Mouse (Mus musculus): ENCODE data around the gene Fam131a.

Gene Fam131a

DNA sequence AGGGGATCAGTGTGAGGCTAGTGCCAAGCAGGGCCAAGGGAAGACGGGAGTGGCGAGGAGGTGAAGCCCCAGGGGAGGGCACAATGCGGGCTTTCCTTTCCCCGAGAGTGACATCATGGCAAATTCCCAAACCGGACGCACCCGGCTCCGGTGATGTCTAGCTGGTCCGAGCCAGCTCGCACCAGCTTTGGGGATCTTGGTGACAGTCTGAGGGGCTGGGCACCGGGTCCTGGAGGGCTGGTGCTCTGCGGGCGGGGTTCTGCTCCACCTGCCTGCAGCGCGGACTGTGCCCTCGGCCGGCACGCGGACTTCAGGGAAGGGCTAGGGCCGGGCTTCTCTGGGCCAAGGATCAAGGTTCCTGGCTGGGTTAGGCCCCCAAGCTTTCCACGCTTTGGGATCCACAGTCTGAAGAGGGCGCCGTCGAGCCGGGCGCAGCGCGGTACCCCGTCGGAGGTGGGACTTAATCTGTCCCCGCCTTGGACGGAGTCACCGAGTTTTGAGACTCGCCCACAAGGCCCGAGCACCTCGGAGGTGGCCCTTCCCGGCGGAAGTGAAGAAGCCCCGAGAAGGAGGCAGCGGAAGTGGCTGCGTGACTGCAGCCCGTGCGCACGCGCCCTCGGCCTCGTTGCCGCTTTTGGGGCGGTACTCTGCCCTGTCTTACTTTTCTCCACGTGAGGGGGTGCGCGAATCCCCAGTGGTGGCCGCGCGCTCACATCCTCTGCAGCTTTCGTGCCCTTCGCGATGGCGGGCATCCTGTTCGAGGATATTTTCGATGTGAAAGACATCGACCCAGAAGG lies 24.3 kb downstream of the Fam131a start, which contains the start of the genes Polr2h and Clcn2:
Gene Polr2h, plus strand, starts transcription at position 485 of the 797 bp plus-strand sequence.
Gene Clcn2, minus strand, starts transcription at position 566 of the 797 bp plus-strand sequence.
- DNase-seq, result peak; percentile 98

DNA sequence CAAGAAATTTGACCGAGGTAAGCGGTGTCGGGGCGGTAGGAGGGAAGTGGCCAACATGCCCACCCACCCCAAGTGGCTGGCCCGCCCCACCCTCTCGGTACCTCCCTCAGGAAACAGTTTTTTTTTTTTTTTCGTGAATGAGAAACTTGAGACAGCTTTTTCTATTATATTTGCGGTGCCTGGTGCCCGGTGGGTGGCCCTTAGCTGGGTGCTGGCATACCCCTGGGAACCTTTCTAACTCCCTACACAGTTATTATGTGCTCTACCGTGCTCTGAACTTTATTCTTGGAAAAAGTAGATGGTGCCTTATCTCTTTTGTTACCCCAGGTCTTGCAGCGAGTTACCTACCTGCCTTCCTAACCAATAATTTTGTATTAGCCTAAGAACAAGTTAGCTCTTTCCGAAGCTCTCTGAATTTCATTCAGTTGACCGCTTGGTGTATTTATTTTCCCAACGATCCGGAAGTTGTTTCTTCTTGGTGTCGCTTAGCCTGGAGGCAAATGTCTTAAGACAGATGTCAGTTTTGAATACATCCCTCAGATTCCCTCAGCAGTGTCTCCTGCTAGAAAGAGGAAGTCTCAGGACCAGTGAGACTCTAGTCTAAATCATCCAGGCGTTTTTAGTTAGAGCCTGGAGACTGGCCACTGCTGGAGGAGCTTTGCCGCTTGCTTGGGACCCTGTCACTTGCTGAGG lies 25.1 kb downstream of the Fam131a start:
- no peak for DNase-seq

DNA sequence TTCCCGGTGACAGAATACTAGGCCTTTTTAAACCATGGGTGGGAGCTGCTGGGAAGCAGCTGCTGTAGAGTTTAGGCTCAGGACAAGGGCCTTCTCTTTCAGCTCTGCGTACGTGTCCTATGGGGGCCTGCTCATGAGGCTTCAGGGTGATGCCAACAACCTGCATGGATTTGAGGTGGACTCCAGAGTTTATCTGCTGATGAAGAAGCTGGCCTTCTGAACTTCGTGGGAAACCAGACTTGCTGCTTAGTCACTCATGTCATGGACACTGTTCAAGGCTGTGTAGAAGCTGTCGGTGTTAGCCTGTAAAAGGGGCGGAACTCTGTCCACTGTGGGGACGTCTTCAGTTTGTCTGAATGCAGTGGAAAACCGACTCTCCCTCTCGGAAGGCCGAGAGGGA lies 28.8 kb downstream of the Fam131a start:
- DNase-seq, result no peak

DNA sequence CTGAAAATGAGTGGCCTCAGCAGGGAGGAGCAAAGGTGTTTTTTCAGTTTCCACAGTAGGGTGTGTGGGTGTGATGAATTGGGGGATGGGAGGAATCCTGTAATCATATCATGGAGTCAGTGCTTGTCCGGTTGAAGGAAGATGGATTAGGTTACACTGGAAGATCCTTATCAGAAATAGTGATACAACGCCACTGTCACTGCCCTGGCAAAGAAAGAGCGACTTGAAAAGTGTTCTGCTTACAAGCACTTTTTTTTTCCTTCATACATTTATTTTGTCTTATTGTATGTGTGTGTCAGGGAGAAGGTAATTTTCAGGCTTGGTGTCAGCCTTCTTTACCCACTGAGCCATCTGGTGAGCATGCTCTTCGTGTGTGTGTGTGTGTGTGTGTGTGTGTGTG lies 29.7 kb downstream of the Fam131a start:
- no peak for DNase-seq

DNA sequence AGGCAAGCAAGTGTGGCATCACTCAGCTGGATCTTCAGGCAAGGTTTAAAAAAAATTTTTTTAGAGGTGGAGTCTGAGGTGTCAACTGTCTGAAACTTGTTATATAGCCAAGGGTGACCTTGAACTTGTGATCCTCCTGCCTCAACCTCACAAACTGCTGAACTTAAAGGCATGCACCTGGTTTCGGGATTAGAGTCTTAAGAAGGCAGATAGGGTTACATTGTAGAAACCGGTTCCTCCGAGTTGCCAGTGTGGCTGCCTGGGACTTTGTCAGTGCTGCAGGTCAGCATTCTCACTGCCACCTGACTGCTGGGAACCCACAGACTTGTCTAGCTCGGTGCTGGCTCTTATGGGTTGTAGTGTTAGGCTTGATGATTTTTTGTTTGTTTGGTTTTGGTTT lies 30.2 kb downstream of the Fam131a start:
- DNase-seq, result no peak

DNA sequence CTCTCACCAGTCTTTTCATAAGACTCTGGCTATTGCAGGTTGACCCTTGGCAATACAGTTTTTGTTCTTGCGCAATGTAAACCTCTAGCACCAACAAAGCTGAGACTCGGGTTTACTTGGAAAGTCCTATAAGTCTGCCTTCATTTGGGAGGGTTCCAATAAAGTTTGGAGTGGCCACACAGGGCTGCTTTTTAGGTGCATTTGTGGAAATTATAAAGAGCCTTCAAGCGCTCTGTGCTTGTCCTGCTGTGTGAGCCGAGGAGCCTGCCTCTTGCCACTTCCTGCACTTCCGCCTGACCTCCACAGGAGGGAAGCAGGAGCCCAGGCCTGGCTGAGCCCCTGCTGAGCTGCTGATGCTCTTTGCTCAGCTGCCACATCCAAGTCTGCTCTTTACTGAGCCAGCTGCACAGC lies 31.3 kb downstream of the Fam131a start:
- DNase-seq, result no peak

DNA sequence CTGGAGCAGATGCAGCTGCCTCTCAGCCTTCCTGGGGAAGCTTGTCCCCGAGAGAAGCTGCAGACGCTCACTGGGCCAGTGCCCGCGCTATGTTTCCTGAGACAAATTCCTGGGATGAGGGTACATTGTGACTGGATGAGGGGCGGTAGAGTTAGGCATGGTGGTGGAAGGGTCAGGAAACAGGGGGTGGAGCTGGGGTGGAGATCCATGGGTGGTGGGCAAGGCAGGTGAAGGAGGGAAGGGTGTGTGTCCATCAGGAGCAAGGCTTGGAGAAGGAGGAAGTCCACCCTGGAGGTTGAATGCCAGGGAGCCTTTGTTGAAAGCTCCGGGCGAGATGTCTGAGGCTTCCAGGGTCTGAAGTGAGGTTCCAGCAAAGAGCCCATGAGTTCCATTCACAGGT lies 32.3 kb downstream of the Fam131a start:
- no peak for DNase-seq

DNA sequence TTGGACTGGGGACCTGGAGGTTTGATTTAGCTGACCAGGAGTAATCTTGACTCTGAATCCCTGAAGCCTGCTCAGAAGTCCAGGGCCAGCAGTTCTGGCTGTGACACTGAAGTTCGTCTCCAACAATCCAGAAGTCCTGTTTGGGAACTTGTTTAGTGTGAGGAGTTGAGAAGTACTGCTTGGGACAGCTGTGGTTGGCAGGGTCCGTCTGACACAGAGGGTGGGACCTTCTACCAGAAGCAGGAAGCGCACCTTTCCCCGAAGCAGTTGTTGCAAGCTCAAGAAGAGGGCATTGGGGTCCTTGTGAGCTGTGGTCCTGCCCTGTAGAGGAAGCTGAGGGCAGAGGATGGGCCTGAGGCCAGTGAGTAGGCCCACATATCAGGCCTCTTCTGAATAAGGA lies 32.7 kb downstream of the Fam131a start:
- DNase-seq, result no peak

DNA sequence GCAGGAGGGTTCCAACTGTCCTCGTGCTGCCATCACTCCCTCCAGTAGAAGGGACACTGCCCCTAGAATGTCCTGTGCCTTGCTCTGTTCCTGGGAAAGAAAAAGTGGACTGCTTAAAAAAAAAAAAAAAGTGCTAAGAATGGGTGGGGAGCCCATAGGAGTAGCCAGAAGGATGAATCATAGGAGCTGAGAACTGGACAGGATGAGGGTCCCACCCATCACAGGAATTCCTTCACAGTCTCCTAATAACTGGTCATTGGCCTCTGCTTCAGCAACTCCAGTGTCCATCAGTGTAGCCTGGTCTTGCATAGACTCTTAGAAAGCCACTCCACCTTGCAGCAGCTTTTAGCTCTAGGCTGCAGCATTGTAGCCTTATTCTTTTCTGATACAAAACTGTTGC lies 33.3 kb downstream of the Fam131a start:
- DNase-seq, result no peak

DNA sequence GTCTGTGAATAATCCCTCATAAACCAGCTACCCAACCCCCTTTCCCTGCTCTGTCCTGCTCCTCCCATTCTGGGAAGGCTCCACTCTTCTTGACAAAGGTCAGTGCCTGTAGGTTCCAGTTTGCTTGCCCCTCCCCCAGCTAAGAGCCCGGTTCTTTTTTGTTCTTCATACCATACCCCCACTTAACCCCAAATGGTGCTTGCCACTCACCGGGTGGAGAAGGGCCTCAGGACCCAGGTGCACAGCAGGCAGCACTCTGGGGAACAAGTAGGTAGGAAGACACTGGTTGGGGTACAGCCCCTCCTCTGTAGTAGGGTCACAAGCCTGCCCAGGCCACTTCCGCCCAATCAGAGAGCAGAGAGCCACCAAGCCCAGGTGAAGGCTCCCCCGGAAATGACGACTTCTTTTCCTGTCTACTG lies 37.3 kb downstream of the Fam131a start:
- DNase-seq, result no peak

DNA sequence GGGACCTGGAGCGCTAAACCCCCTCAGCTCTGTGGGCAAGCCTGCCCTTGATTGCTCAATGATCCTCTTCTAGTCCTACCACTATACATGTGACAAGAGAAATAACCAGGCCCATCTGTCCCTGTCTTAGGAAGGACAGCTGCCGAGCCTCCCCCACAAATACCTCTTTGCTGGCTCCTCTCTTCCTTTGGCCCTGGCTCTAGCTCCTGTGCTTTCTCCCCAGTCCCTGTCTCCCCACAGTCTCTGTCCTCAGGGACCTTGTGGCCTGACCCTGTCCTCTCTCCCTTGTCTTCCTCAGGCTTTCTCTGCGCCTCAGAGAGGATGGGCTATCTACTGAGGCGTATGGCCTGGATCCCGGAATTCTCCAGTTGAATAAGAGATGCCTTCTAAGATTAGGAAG lies 38.6 kb downstream of the Fam131a start:
- DNase-seq, result peak; percentile 74

DNA sequence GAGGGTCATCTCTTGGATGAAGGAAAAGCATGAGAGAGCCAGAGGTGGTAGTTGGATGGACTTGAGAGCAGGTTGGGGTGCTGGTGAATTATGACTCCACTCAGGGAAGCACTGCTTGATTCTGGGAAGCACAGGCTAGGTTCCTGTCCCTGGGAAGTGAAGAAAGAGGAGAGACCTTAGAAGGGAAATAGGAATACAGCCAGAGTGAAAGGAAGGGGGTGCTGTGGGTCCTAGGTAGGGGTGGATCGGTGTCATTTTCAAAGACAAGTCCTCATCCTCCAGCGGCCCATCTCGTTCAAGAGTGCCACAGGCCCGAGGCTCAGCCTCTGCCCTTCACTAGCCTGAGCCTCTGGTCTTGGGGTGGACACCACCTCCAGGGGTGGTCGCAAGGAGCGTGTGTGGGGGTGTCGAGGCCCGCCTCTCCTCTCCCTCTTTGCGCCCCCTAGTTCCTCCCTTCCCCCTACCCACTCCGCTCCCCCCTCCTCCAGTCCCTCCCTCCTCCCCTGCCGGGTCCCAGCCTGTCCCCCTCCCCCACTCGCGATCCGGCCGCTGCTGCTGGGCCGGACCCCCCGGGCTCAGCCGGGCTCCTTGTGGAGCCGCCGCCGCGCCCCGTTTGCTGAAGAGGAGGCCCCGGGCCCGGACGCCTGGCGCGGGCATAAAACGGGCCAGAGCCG lies 39.3 kb downstream of the Fam131a start:
- DNase-seq, result no peak

DNA sequence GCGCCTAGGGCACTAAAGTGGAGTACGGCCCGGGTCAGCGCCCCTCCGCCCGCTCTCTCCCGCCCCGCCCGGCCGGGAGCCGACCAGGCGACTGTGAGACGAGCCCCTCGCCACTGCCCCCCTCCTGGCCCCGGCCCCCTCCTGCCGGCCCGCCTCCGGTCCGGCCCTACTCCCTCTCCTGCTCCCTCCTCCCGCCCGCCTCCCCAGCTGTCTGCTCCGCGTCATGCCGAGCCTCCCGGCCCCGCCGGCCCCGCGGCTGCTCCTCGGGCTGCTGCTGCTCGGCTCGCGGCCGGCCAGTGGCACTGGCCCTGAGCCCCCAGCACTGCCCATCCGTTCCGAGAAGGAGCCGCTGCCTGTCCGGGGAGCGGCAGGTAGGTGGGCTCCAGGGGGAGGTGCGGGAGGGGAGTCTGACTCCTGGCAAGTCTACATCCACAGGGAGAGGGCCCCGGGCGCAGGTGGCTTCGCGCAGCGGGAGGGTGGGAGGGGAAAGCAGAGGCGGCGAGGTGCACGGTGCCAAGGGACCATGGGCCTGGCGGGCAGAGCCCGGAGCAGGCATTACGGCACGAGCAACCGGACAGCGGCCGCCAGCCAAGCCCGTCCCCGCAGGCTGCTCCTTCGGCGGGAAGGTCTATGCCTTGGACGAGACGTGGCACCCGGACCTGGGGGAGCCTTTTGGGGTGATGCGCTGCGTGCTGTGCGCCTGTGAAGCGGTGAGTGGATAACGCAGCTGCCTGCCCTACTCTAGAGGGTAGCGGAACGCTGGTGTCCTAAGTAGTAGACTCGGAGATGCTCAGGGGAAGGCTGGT lies 40.1 kb downstream of the Fam131a start, which contains the start of gene Chrd:
Gene Chrd, plus strand, starts transcription at position 203 of the 806 bp plus-strand sequence.
- DNase-seq, result no peak

DNA sequence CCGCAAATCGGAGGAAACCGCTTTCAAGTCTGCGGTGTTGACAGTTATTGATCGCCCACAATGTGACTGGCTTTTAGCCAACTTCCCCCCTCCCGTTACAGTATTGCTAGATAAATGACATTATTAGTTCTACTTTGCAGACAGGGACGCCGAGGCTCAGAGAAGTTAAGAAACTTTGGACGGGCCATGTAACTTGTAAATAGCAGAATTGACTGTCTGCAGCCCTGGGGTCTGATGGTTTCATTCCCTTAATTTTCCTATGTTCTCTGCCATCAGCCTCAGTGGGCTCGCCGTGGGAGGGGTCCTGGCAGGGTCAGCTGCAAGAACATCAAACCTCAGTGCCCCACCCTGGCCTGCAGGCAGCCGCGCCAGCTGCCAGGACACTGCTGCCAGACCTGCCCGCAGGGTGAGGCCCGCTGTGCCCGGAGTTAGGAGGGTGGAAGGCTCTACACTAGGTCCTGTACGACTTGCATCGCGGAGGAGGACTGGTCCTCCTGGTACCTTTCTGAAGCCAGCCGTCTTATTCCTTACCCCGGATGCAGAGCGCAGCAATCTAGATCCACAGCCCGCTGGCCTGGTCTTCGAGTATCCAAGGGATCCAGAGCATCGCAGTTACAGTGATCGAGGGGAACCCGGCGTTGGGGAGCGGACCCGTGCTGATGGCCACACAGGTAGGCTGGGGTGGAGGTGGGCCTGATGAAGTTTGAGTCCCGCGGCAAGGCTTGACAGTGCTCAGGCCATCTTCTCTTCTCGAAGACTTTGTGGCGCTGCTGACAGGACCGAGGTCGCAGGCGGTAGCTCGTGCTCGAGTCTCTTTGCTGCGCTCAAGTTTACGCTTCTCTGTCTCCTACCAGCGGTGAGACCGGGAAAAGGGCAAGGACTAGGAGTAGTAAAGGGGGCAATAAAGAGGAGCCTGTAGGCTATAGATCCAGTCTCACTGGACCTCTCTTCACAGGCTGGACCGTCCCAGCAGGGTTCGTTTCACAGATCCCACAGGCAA lies 41.0 kb downstream of the Fam131a start, which contains the start of gene Thpo:
Gene Thpo, minus strand, starts transcription at position 781 of the 1,000 bp plus-strand sequence.
- no peak for DNase-seq

DNA sequence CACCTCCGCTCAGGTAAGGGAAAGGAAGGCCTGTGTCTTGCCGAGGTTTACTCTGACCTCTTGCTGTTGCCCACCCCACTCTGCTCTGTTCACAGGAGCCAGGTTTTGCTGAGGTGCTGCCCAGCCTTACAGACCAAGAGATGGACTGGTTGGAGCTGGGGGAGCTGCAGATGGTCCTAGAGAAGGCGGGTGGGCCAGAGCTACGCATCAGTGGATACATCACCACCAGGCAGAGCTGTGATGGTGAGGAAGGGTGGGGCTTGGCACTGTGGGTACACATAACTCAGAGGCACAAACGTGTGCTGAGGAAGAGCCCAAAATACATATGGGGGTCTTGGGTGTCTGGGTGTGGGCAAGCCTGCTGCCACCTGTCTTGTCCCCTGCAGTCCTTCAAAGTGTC lies 42.6 kb downstream of the Fam131a start:
- no peak for DNase-seq

DNA sequence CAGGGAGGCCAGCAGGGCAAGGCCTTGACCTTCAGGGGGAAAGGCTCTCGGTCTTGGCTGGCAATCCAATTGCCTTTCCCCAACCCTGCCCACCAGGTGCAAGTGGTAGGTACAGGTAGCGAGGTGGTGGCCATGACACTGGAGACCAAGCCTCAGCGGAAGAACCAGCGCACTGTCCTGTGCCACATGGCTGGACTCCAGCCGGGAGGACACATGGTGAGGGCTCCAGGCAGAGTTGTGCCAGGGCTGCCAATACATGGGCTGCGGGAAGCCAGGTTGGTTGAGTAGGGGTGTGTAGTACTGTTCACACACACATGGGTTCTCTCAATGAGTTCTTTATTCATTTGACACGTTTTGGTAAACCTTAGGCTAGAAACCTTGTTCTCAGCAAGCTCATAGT lies 43.1 kb downstream of the Fam131a start:
- no peak for DNase-seq

DNA sequence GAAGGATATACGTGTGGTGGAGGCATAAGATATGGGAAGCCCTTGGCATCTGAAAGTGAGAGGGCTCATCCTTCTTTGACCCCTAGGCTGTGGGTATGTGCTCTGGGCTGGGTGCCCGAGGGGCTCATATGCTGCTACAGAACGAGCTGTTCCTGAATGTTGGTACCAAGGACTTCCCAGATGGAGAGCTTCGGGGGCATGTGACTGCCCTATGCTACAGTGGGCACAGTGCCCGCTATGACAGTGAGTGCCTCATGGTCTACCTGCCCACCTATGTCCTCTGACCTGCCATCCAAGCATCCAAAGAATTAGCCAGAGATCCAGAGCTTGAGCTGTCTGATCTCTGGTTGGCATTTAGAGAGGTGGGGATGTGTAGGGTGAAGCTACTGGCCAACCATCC lies 43.8 kb downstream of the Fam131a start:
- DNase-seq, result no peak

DNA sequence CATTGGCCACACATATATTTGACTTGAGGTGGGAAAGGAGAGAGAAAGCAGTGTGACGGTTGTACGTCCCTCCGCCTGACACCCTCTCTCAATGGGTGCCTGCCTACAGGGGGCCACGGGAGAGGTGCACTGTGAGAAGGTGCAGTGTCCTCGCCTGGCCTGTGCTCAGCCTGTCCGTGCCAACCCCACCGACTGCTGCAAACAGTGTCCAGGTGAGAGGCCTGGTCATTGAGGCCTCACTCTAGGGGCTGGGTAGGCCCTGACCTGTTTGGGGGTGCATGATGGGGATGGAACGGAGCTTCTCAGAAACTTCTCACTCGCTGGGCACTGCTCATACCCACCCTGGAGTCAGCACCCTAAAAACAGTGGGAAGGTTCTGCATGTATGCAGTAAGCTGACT lies 46.8 kb downstream of the Fam131a start:
- no peak for DNase-seq

DNA sequence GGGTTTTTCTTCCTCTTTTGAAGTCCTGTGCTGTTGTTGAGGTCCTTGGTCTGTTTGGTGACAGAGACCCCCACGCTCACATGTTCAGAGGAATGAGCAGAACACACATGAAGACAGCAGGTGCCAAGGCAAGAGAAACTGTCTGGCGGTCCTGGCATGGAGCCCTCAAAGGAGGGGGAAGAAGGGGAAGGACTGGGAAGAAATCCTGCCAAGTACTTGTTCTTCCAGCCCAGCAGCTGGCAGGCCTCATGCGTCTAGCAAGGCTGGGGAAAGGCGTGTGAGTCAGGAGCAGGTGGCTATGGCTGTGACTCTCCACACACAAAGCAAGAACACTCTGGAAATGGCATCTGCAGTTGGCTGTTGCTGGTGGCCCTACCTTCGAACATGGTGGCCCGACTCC lies 53.6 kb downstream of the Fam131a start:
- peak; percentile 87 for DNase-seq

DNA sequence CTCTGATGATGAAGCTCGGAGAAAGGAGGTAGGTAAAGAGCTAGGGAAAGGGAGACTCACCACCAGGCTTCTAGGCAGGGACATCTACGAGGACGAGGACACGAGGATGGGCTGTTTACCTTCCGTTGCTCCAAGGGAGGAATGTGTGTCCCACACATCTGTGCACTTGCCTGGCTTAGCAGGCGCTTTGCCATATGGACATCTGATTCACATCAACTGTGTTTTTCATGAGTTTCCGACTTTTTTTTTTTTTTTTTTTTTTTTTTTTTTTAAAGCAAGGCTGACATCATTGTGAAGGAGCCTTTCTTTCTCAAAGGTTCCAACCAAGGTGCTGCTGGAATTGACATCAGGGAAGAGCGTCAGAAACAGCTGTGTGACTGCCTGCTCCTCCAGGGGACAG lies 57.5 kb downstream of the Fam131a start:
- no peak for DNase-seq

Measured in layer of hippocampus, adult 9-11 months (tissue).